Mouse (Mus musculus) mouse embryonic stem cell (cell line): ENCODE results near the gene Olfr239.
"Not testable (repeated sequence)": the region's sequence is repeated elsewhere in the genome, so short reads cannot be mapped to it uniquely, and the experiment has no call there.

Source experiments
- in situ Hi-C, 2 experiments: fragments of 300-500 bp; cut with MboI; formaldehyde crosslinking; loops; 1 replicate in 1 of 2; 3 replicates in 1 of 2; pipeline ENCODE4 v1.14.3; 2019 to 2020; ENCODE audit warnings: low sequenced_read_pairs in 2 of 2, low pct_unique_long_range_greater_than_20kb in 1 of 2, mixed read lengths in 1 of 2; ENCODE audit not compliant: unreplicated experiment in 1 of 2

The Olfr239 gene

GRCm38 (mm10) chr17:33191002-33191401 is at the start of gene Olfr239:
Gene Olfr239 (plus strand): TSS chr17:33191302.
- in situ Hi-C loops, result not testable (repeated sequence)

GRCm38 (mm10) chr17:33168147-33168546 is 23.0 kb upstream of the Olfr239 start, which contains the start of gene Olfr55:
Gene Olfr55 (plus strand): TSS chr17:33168447.
- in situ Hi-C loops, result not testable (repeated sequence)

DNA sequence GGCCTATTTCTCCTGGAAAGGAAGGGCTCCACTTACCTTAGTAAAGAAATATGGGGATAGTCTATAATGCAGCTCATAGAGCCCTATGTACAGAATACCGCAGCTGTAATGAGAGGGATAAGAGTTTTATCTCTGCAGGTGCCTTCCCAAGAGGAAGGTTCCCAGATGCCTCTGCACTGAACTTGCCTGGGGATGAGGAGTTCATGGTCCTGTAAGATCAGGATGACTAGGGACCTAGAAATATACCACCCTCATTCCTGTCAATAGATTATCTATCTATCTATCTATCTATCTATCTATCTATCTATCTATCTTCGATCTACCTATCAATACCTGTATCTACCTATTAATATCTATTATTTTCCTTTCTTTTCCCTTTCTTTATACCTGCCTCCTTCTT is 30.5 kb downstream of the Olfr239 start, which contains the start of gene Olfr1564:
Gene Olfr1564, minus strand, starts transcription at position 101 of the 400 bp plus-strand sequence.
- in situ Hi-C loops, result no loop called here

- in situ Hi-C loops, result loop anchor here in 1 of 2 experiments (10.0 kb wide), 1 partner anchor 78 kb away; no protein-coding TSS in a partner anchor
Observed at GRCm38 (mm10) chr17:33236646-33237045, 45.5 kb downstream of the Olfr239 start.
